Mouse (Mus musculus): ENCODE data around the gene Gm17584. TPM values are rescaled to one million over a fixed set of nuclear protein-coding genes. Genes with fewer than 3 reads are reported as not detected.
"Not testable (repeated sequence)": the region's sequence is repeated elsewhere in the genome, so short reads cannot be mapped to it uniquely, and the experiment has no call there.

Gm17584 gene
- not detected in 2 replicates for polyA plus RNA-seq (2016; fragmentation: Nextera tagmentation; extraction: Ambion mirVana)

GRCm38 (mm10) chrX:124500263-124500662 lies at the start of gene Gm17584:
TSS of gene Gm17584 (plus strand) at chrX:124500563.
- H3K4me3 ChIP-seq (replicated peaks); H3K4me2 ChIP-seq; ATAC-seq (ENCODE audit: low FRiP score); H3K36me3 ChIP-seq (replicated peaks); H3K27ac ChIP-seq; H3K27me3 ChIP-seq; H3K9me3 ChIP-seq; H3K9ac ChIP-seq; H3K4me1 ChIP-seq: not testable (repeated sequence)
- whole genome bisulfite sequencing = no CpG with 5 or more reads among the region's 4 CpGs

Other genes with a start within 250 kb of the Gm17584 start
- gene Gm17469, start 129.3 kb downstream of the Gm17584 start, polyA plus RNA-seq (2016; fragmentation: Nextera tagmentation; extraction: Ambion mirVana) = not detected in 2 replicates